Mouse (Mus musculus) liver, embryonic 14.5 days (tissue): ENCODE data around the gene Tubb2b. TPM values are rescaled to one million over a fixed set of nuclear protein-coding genes. Genes with fewer than 3 reads are reported as not detected.

Source experiments
- ATAC-seq: fragments of 200-750 bp; cut with Nextera tagmentation; 2 replicates; pipeline ENCODE4 v1.8.0; 2017; ENCODE audit warnings: moderate number of reproducible peaks, mild to moderate bottlenecking, moderate library complexity; ENCODE audit not compliant: insufficient read depth
- DNase-seq, 3 experiments: peaks; one replicate each; pipeline ENCODE4 v3.0.0-alpha.2; 2012 to 2013; ENCODE audit warnings: low read depth in 3 of 3, low spot score in 3 of 3
- H3K27ac ChIP-seq: fragments of 300-500 bp; sonication (generic); 2 replicates; pipeline ENCODE4 v1.5.1; 2014; ENCODE audit warnings: moderate library complexity, mild to moderate bottlenecking, control low read depth, inconsistent platforms
- H3K27me3 ChIP-seq: fragments of 300-500 bp; sonication (generic); 2 replicates; pipeline ENCODE4 v1.6.1; 2014; ENCODE audit warnings: mild to moderate bottlenecking, low read length, moderate library complexity; ENCODE audit not compliant: control insufficient read depth, insufficient read depth
- H3K36me3 ChIP-seq: fragments of 300-500 bp; sonication (generic); replicated peaks from 2 replicates; pipeline ENCODE4 v1.6.1; 2014; ENCODE audit warnings: low read depth; ENCODE audit not compliant: control insufficient read depth, insufficient read depth
- H3K4me1 ChIP-seq, 2 experiments: fragments of 200-500 bp in 1 of 2; fragments of 300-500 bp in 1 of 2; sonication (generic) in 1 of 2; replicated peaks; 2 replicates each; pipeline ENCODE4 v1.6.1; 2012 to 2014; ENCODE audit warnings: antibody characterized with exemption in 1 of 2, inconsistent platforms in 1 of 2, low read length in 1 of 2; ENCODE audit not compliant: control insufficient read depth in 2 of 2, insufficient read depth in 2 of 2
- H3K4me2 ChIP-seq: fragments of 300-500 bp; sonication (generic); 2 replicates; pipeline ENCODE4 v1.6.1; 2014; ENCODE audit warnings: low read depth, mild to moderate bottlenecking, control low read depth, moderate library complexity
- H3K4me3 ChIP-seq, 2 experiments: fragments of 200-500 bp in 1 of 2; fragments of 300-500 bp in 1 of 2; sonication (generic) in 1 of 2; 2 replicates each; pipeline ENCODE4 v1.5.1; 2012 to 2014; ENCODE audit warnings: low read depth in 2 of 2, low read length in 2 of 2, mild to moderate bottlenecking in 2 of 2, control low read depth in 1 of 2, inconsistent platforms in 1 of 2, moderate library complexity in 1 of 2; ENCODE audit not compliant: insufficient read depth in 1 of 2
- H3K9ac ChIP-seq: fragments of 300-500 bp; sonication (generic); replicated peaks from 2 replicates; pipeline ENCODE4 v1.6.1; 2014; ENCODE audit warnings: mild to moderate bottlenecking, control low read depth, moderate library complexity
- H3K9me3 ChIP-seq: fragments of 300-500 bp; sonication (generic); 2 replicates; pipeline ENCODE4 v1.6.1; 2016; ENCODE audit warnings: low read length, mixed read lengths; ENCODE audit not compliant: control insufficient read depth
- CTCF ChIP-seq: IDR thresholded peaks from 2 replicates; pipeline ENCODE4 v1.5.1; 2016; ENCODE audit warnings: antibody characterized with exemption, low read depth, control low read depth
- EP300 ChIP-seq: IDR thresholded peaks from 2 replicates; pipeline ENCODE4 v1.6.1; 2016; ENCODE audit warnings: antibody characterized with exemption, low read depth
- WGBS: fragments of 180-500 bp; shearing (Covaris S2); extraction: QIAGEN DNeasy Blood & Tissue Kit; methylation state at CpG from one replicate; pipeline ENCODE4 v1.1.7; 2014; ENCODE audit not compliant: insufficient replicate concordance; 5-methylcytosine and 5-hydroxymethylcytosine counted together
- polyA plus RNA-seq, 2 experiments: library from polyadenylated mRNA; depleted of rRNA in 1 of 2; stranded (reverse) in 1 of 2; unstranded in 1 of 2; fragments of >200 nt; fragmentation: Nextera tagmentation in 1 of 2; extraction: Ambion mirVana in 1 of 2; gene quantifications; 2 replicates each; pipeline versions ENCODE4 v1.2.1 to v1.2.3; 2012 to 2014

The Tubb2b gene
- polyA plus RNA-seq, 2 experiments, result 0.29 to 2.7 TPM

DNA sequence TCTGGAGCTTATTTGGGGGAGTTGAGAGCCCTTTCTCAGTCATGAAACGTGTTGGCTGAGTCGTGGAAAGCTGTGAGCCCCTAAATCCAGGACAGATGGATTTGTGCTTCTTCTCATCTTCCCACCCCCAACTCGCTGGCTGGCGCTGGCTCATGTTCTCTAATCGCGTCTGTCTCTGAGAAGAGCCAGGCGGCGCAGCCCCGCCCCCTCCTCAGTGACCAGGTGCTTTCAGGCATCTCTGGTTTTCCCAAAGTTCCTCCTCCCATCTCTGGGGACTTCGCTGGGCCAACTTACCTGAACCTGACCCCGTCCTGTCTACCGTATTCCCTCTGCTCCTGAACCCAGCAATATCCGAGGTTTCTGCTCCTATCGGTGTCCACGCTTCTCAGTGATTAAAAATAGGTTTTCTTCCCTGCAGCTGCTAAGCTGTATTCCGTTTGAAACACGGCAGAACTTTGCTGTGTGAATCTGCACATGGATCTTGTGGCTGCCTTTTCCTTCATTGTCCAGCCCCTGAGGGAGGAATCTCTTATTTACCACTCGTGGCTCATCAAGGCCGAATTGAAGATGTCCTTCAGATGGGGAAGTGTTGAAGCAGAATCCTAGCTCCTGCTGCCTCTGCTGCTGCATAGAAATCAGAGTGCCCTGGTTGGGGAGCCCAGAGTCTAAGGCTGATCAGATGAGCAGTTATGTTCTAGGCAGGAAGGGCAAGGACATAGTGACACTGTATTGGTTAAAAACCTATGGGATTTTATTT, 20.2 kb upstream of the Tubb2b start:
- 17% methylated on average over 19 of the region's 19 CpGs for WGBS
- H3K9ac ChIP-seq, result no peak overlapping the region
- ATAC-seq (no peak), DNase-seq (no peak)
- H3K27ac ChIP-seq, result no peak overlapping the region
- H3K36me3 ChIP-seq, result no peaks in the 10 kb centered on the region
- TF ChIP-seq CTCF (no peak), EP300 (no peak)
- H3K4me2 ChIP-seq, result no peak overlapping the region
- H3K4me3 ChIP-seq, result no peak overlapping the region
- no peaks in the 10 kb centered on the region for H3K9me3 ChIP-seq
- peaks cover 0 to 6% of the 10 kb centered on the region in 2 experiments; a peak in 1 of 4 replicates for H3K4me1 ChIP-seq
- H3K27me3 ChIP-seq, result peaks cover 19% of the 10 kb centered on the region

DNA sequence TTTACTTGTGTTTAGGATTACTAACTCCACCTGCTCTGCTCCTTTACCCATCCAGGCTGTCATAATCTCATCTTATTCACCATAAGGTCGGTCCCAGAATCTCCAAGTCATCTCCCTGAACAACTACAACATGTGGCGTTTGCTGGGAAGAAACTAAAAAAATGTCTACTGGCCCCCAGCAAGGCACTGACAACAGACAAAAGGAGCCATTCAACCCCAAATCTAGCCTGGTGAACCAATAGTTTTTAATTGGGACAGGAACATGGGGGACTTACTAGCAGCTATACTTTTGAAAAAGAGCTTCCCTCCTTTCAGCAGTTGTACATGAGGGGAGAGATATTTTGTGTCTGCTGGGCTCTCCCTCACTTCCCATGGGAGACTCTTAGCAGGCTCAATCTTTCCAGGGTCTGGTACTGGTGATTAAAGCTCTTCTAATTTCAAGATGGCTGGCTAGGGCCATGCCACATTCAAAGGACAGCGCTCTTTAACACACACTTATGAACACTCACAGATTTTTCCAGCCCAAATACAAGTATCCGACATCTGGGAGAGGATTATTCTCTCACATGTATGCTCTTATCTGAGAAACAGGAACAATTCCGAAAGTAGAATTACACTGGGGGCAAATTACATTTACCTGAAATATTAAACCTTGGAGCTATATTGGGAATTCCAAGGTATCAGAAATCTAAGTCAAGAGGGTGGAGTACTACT, 19.4 kb upstream of the Tubb2b start:
- Histone ChIP-seq H3K9ac (no peak overlapping the region), H3K27ac (no peak overlapping the region), H3K36me3 (no peaks in the 10 kb centered on the region), H3K4me3 (no peak overlapping the region; a peak in 1 of 4 replicates), H3K9me3 (no peaks in the 10 kb centered on the region), H3K27me3 (peaks cover 19% of the 10 kb centered on the region), H3K4me2 (peak overlapping the region; percentile 42; the same call in 1 of the 2 replicates), H3K4me1 (peaks cover 0 to 6% of the 10 kb centered on the region in 2 experiments; a peak in 1 of 4 replicates)
- ATAC-seq, result no peak
- 47% methylated on average over 5 of the region's 5 CpGs for WGBS
- DNase-seq, result no peak
- TF ChIP-seq EP300, result no peak
- TF ChIP-seq CTCF, result no peak

DNA sequence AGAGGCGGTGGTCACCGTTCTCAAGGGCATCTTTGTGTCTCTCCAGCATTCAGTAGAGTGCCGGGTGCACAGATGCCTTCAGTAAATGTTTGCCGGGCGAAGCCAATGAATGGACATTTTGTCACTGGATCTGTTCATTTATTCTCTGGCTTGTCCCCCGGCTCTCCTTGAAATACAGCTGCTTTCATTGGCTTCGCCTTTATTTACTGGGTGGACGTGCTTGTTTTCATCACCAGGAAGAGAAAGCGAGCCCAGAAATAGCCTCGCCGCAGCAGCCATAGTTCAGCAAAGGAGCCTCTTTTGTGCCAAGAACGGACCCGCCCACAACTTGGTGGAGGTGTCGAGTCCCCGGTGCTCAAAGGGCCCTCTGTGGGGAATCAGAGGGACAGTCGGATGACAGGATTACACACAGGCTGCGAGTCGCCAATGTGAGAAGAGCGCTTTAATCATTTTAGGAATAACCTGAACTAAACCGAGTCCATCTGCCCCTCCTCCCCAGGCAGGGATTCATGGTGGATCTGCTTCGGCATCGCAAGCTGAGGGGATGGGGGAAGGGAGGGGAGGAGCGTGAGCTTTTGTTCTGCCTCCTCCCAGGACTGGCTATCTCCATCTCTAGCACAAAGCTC, 18.6 kb upstream of the Tubb2b start:
- peak overlapping the region; percentile 15 to 44 for H3K4me3 ChIP-seq
- TF ChIP-seq CTCF, result no peak
- no peak for TF ChIP-seq EP300
- no peaks in the 10 kb centered on the region for H3K36me3 ChIP-seq
- H3K9me3 ChIP-seq, result no peaks in the 10 kb centered on the region
- peaks cover 19% of the 10 kb centered on the region for H3K27me3 ChIP-seq
- peaks cover 0 to 6% of the 10 kb centered on the region in 2 experiments; a peak in 1 of 4 replicates for H3K4me1 ChIP-seq
- H3K4me2 ChIP-seq, result peak overlapping the region; percentile 42
- H3K9ac ChIP-seq, result no peak overlapping the region
- ATAC-seq, result no peak
- DNase-seq, result no peak
- no peak overlapping the region for H3K27ac ChIP-seq
- WGBS, result 9% methylated on average over 23 of the region's 23 CpGs

DNA sequence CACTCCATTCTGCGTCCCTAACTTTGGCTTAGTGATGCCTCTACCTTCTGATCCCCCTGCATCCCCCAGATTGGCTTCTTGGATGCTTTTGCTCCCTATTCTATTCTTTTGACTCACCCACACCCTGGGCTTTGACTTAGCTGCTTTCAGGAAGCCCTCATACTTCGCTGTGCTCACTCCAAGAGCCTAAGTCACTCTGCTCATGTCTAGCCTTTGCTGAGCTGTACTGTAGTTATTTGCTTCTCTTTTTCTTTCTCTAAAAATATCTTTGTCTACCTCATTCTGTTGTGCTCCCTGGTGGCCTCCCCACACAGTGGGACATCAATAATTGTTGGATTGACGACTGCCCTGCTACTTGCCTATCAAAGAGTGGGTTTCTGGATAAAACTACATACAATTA, 17.9 kb upstream of the Tubb2b start:
- H3K36me3 ChIP-seq, result no peaks in the 10 kb centered on the region
- no peaks in the 10 kb centered on the region for H3K9me3 ChIP-seq
- TF ChIP-seq CTCF, result no peak
- no peak for TF ChIP-seq EP300
- H3K4me2 ChIP-seq, result no peak overlapping the region
- ATAC-seq, result no peak
- no peak for DNase-seq
- H3K9ac ChIP-seq, result no peak overlapping the region
- no peak overlapping the region for H3K27ac ChIP-seq
- no peak overlapping the region for H3K4me3 ChIP-seq
- 54% methylated on average over 3 of the region's 3 CpGs for WGBS
- H3K27me3 ChIP-seq, result peaks cover 19% of the 10 kb centered on the region
- peaks cover 0 to 6% of the 10 kb centered on the region in 2 experiments; a peak in 1 of 4 replicates for H3K4me1 ChIP-seq

DNA sequence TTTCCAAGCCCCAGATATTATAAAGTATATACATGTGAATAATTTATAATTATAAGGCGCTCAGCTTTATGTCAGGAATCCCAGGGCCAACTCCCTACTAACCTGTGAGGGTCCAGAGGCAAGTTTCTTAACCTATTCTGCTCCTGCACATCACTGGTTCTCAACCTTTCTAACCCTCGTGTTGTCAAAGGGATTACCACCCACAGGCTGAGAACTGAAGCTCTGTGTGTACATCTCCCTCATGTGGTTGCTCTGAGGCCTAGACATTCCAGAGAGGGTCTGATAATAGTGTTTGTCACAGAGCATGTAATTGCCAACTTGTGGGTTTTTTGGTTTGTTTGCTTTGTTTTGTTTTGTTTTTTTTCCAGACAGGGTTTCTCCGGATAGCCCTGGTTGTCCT, 16.6 kb upstream of the Tubb2b start:
- DNase-seq (no peak), ATAC-seq (no peak)
- H3K9ac ChIP-seq, result no peak overlapping the region
- no peak overlapping the region for H3K27ac ChIP-seq
- WGBS, result 46% methylated on average over 3 of the region's 3 CpGs
- no peaks in the 10 kb centered on the region for H3K9me3 ChIP-seq
- H3K4me2 ChIP-seq, result no peak overlapping the region
- H3K27me3 ChIP-seq, result peaks cover 19% of the 10 kb centered on the region
- H3K36me3 ChIP-seq, result no peaks in the 10 kb centered on the region
- H3K4me3 ChIP-seq, result no peak overlapping the region
- TF ChIP-seq CTCF, result 0 out of 2 replicates have a peak, but pooled peaks have one; percentile 17
- TF ChIP-seq EP300, result no peak
- H3K4me1 ChIP-seq, result peaks cover 0 to 6% of the 10 kb centered on the region in 2 experiments; a peak in 1 of 4 replicates
